Mouse (Mus musculus) liver, embryonic 14.5 days (tissue): ENCODE measurements around the gene Slf2.

Source experiments
- CTCF ChIP-seq: IDR thresholded peaks from 2 replicates; pipeline ENCODE4 v1.5.1; 2016; ENCODE audit warnings: antibody characterized with exemption, low read depth, control low read depth
- EP300 ChIP-seq: IDR thresholded peaks from 2 replicates; pipeline ENCODE4 v1.6.1; 2016; ENCODE audit warnings: antibody characterized with exemption, low read depth

- TF ChIP-seq CTCF (no peak), EP300 (no peak)
Observed at GRCm38 (mm10) chr19:45026958-45027670, 96.2 kb downstream of the Slf2 start.
